Mouse (Mus musculus) thymus, adult 2 months (tissue): ENCODE results near the gene Cyp39a1.

Source experiments
- CTCF ChIP-seq: fragments of 200-500 bp; IDR thresholded peaks from 2 replicates; pipeline ENCODE4 v1.5.1; 2012; ENCODE audit warnings: mild to moderate bottlenecking, control low read depth, low read length, moderate library complexity, borderline replicate concordance; ENCODE audit not compliant: control insufficient read depth, poor library complexity, insufficient read depth; ENCODE audit errors: extremely low read depth
- POLR2A ChIP-seq: fragments of 200-500 bp; IDR thresholded peaks from 2 replicates; pipeline ENCODE4 v1.6.1; 2012; ENCODE audit warnings: mild to moderate bottlenecking, low read length, control low read depth, moderate library complexity; ENCODE audit not compliant: control insufficient read depth, poor library complexity, insufficient read depth; ENCODE audit errors: extremely low read depth

GRCm38 (mm10) chr17:43758607-43759259 lies 91.5 kb downstream of the Cyp39a1 start:
- TF ChIP-seq POLR2A (no peak), CTCF (no peak)
